Mouse (Mus musculus): ENCODE measurements at regions not wholly inside any gene's neighbourhood (a gene's known extent, or its start where the extent isn't known, plus 50 kb on each side); places are given as distances from the start of the nearest gene placed in this dataset.

DNA sequence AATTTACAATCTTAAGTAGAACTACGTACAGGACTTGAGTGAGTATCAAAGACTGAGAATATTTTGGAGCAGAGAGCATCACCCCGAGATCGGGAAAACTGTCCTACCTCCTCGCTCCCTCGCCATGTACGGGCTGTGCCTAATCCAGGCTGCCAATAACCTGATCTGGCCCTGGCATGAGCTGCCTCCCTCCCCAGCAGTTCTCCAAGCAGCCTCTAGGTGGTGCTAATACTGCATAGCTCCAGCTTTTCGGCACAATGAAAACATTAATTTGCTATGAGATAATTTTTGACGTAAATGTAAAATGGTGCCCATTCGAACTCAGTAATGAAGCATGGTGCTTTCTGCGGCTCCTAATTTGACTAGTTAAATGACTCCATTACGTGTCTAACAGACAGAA is 399.6 kb downstream of the Zfp536 start:
- Histone ChIP-seq H3K9me3 (ENCODE audit: control insufficient read depth, insufficient read depth, low read depth, low read length) (no peaks in the 10 kb centered on the region), H3K27ac (ENCODE audit: insufficient read depth, low read depth, low read length, poor library complexity, severe bottlenecking) (no peak overlapping the region), H3K9ac (ENCODE audit: insufficient read depth, low read depth, low read length, poor library complexity, severe bottlenecking) (no peak overlapping the region), H3K4me3 (ENCODE audit: insufficient read depth in 1 of 2, low read depth in 1 of 2, low read length in 2 of 2, poor library complexity in 1 of 2, severe bottlenecking in 1 of 2) (no peak overlapping the region), H3K4me1 (ENCODE audit: control insufficient read depth in 2 of 2, insufficient read depth in 2 of 2, low read length in 2 of 2, poor library complexity in 1 of 2) (no peaks in the 10 kb centered on the region), H3K36me3 (ENCODE audit: control insufficient read depth, insufficient read depth, low read length, poor library complexity, severe bottlenecking) (no peaks in the 10 kb centered on the region)
- DNase-seq (ENCODE audit: low read depth, low spot score): no peak
- TF ChIP-seq CHD2 (IDR thresholded peaks at IDR 0.05; ENCODE audit: low read depth, low read length): no peak
- TF ChIP-seq HCFC1 (IDR thresholded peaks at IDR 0.05; ENCODE audit: borderline replicate concordance, insufficient read depth, low read length): no peak
- TF ChIP-seq MAFK (IDR thresholded peaks at IDR 0.05; ENCODE audit: insufficient read depth, low read depth, low read length): no peak
- peak; percentile 83 for TF ChIP-seq ZC3H11A (IDR thresholded peaks at IDR 0.05; ENCODE audit: borderline replicate concordance, low read depth, low read length)
- in situ Hi-C loops (cut with MboI; ENCODE audit: low sequenced_read_pairs in 2 of 2, unreplicated experiment in 2 of 2): loop anchor here in 1 of 2 experiments (25.0 kb wide), 3 partner anchors 413 to 1137 kb away; no protein-coding TSS in a partner anchor

DNA sequence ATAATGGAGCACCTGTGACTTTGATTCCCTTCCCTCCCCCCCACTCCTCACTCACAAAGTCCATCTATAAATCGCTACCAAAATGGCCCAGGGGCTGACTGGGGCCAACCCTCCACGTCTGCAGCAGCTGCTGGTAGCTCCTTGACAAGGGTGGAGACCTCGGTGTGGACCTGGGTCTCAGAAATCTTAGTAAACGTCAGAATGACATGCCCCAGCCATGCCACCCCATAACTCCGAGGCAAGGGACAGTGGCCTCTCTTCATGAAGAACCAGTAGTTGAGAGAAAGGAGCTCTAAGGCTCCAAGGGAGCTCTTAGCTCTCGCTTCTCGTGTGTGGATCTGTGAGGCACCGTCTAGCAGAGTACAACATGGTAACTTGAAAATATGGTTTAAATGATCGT is 398.4 kb downstream of the Zfp536 start:
- no peak overlapping the region for H3K9ac ChIP-seq (ENCODE audit: insufficient read depth, low read depth, low read length, poor library complexity, severe bottlenecking)
- no peak overlapping the region for H3K27ac ChIP-seq (ENCODE audit: insufficient read depth, low read depth, low read length, poor library complexity, severe bottlenecking)
- H3K36me3 ChIP-seq (ENCODE audit: control insufficient read depth, insufficient read depth, low read length, poor library complexity, severe bottlenecking): no peaks in the 10 kb centered on the region
- no peaks in the 10 kb centered on the region for H3K4me1 ChIP-seq (ENCODE audit: control insufficient read depth in 2 of 2, insufficient read depth in 2 of 2, low read length in 2 of 2, poor library complexity in 1 of 2)
- in situ Hi-C loops (cut with MboI; ENCODE audit: low sequenced_read_pairs in 2 of 2, unreplicated experiment in 2 of 2): no loop called here
- no peak for DNase-seq (ENCODE audit: low read depth, low spot score)
- no peaks in the 10 kb centered on the region for H3K9me3 ChIP-seq (ENCODE audit: control insufficient read depth, insufficient read depth, low read depth, low read length)
- no peak overlapping the region for H3K4me3 ChIP-seq (ENCODE audit: insufficient read depth in 1 of 2, low read depth in 1 of 2, low read length in 2 of 2, poor library complexity in 1 of 2, severe bottlenecking in 1 of 2)
- no peak for TF ChIP-seq MAFK (IDR thresholded peaks at IDR 0.05; ENCODE audit: insufficient read depth, low read depth, low read length)
- no peak for TF ChIP-seq CHD2 (IDR thresholded peaks at IDR 0.05; ENCODE audit: low read depth, low read length)
- TF ChIP-seq ZNF384 (IDR thresholded peaks at IDR 0.05; ENCODE audit: low read depth, low read length): no peak
- TF ChIP-seq ZC3H11A (IDR thresholded peaks at IDR 0.05; ENCODE audit: borderline replicate concordance, low read depth, low read length): no peak
- no peak for TF ChIP-seq HCFC1 (IDR thresholded peaks at IDR 0.05; ENCODE audit: borderline replicate concordance, insufficient read depth, low read length)

DNA sequence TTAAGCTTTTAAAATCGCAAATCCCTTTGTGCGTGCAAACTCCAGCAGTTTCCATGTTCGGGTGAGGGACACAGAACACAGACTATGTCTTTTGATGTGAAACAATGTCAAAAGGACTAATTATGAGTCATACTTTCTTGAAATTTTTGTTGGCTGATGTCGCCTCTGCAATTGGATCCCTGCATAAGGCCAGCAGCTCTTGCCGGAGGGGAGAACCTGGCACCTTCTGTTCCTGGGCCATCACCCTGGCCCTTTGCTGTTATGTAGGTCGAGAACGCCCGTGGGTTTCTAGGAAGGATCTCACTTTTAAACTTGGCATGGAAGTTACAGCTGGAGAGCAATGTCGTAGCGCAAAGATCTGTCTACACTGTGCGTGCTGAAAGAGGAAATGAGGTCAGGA is 397.9 kb downstream of the Zfp536 start:
- in situ Hi-C loops (cut with MboI; ENCODE audit: low sequenced_read_pairs in 2 of 2, unreplicated experiment in 2 of 2): no loop called here
- DNase-seq (ENCODE audit: low read depth, low spot score): no peak
- Histone ChIP-seq H3K9ac (ENCODE audit: insufficient read depth, low read depth, low read length, poor library complexity, severe bottlenecking) (no peak overlapping the region), H3K9me3 (ENCODE audit: control insufficient read depth, insufficient read depth, low read depth, low read length) (no peaks in the 10 kb centered on the region), H3K4me3 (ENCODE audit: insufficient read depth in 1 of 2, low read depth in 1 of 2, low read length in 2 of 2, poor library complexity in 1 of 2, severe bottlenecking in 1 of 2) (no peak overlapping the region), H3K27ac (ENCODE audit: insufficient read depth, low read depth, low read length, poor library complexity, severe bottlenecking) (no peak overlapping the region), H3K36me3 (ENCODE audit: control insufficient read depth, insufficient read depth, low read length, poor library complexity, severe bottlenecking) (no peaks in the 10 kb centered on the region), H3K4me1 (ENCODE audit: control insufficient read depth in 2 of 2, insufficient read depth in 2 of 2, low read length in 2 of 2, poor library complexity in 1 of 2) (no peaks in the 10 kb centered on the region)
- no peak for TF ChIP-seq MAFK (IDR thresholded peaks at IDR 0.05; ENCODE audit: insufficient read depth, low read depth, low read length)
- TF ChIP-seq ZNF384 (IDR thresholded peaks at IDR 0.05; ENCODE audit: low read depth, low read length): no peak
- no peak for TF ChIP-seq HCFC1 (IDR thresholded peaks at IDR 0.05; ENCODE audit: borderline replicate concordance, insufficient read depth, low read length)
- no peak for TF ChIP-seq CHD2 (IDR thresholded peaks at IDR 0.05; ENCODE audit: low read depth, low read length)
- TF ChIP-seq ZC3H11A (IDR thresholded peaks at IDR 0.05; ENCODE audit: borderline replicate concordance, low read depth, low read length): no peak

DNA sequence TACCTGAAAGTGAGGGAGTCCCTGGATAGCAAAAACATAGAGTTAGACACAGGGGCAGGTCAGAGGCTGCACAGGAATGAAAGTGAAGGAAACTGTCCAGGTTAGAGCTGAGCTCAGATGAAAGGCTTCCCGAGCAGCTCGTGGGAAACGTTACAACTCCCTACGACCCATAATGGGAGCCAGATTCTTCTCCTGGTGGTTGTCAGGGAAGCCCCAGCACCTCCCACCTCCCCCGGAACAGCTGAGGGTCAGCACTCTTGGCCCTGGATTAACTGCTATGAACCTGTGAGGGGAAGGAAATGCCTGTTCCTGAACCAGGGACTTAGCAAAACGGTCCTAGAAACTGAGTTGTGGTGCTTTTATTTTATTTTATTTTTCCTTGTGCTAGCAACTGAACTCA is 397.2 kb downstream of the Zfp536 start:
- DNase-seq (ENCODE audit: low read depth, low spot score): no peak
- Histone ChIP-seq H3K4me1 (ENCODE audit: control insufficient read depth in 2 of 2, insufficient read depth in 2 of 2, low read length in 2 of 2, poor library complexity in 1 of 2) (no peaks in the 10 kb centered on the region), H3K27ac (ENCODE audit: insufficient read depth, low read depth, low read length, poor library complexity, severe bottlenecking) (no peak overlapping the region)

More for the DNA sequence above, 397.2 kb downstream of the Zfp536 start:
- H3K9me3 ChIP-seq (ENCODE audit: control insufficient read depth, insufficient read depth, low read depth, low read length): no peaks in the 10 kb centered on the region
- no peak overlapping the region for H3K4me3 ChIP-seq (ENCODE audit: insufficient read depth in 1 of 2, low read depth in 1 of 2, low read length in 2 of 2, poor library complexity in 1 of 2, severe bottlenecking in 1 of 2)
- H3K36me3 ChIP-seq (ENCODE audit: control insufficient read depth, insufficient read depth, low read length, poor library complexity, severe bottlenecking): no peaks in the 10 kb centered on the region
- no peak overlapping the region for H3K9ac ChIP-seq (ENCODE audit: insufficient read depth, low read depth, low read length, poor library complexity, severe bottlenecking)
- in situ Hi-C loops (cut with MboI; ENCODE audit: low sequenced_read_pairs in 2 of 2, unreplicated experiment in 2 of 2): no loop called here
- TF ChIP-seq ZC3H11A (IDR thresholded peaks at IDR 0.05; ENCODE audit: borderline replicate concordance, low read depth, low read length) (no peak), CHD2 (IDR thresholded peaks at IDR 0.05; ENCODE audit: low read depth, low read length) (no peak), MAFK (IDR thresholded peaks at IDR 0.05; ENCODE audit: insufficient read depth, low read depth, low read length) (no peak), ZNF384 (IDR thresholded peaks at IDR 0.05; ENCODE audit: low read depth, low read length) (no peak), HCFC1 (IDR thresholded peaks at IDR 0.05; ENCODE audit: borderline replicate concordance, insufficient read depth, low read length) (no peak)
